Mouse (Mus musculus): ENCODE data around the gene Defb21.

The Defb21 gene

DNA sequence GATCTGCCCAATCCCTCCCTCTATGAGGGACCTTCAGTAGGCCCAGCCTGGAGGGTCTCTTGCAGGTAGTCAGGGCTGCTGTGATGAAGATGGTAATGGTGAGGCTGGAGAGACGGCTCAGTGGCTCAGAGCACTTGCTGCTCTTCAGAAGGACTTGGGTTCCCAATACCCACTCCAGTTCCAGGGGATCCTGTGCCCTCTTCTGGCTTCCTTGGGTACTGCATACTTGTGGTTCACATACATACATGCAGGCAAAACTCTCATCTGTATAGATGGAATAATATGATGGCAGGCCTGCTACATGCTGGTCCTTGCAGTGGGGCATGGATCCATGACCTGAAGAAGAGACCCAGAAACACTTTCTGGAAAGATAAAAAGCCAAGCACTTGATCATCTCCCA, 36.2 kb downstream of the Defb21 start:
- DNase-seq, result no peak

DNA sequence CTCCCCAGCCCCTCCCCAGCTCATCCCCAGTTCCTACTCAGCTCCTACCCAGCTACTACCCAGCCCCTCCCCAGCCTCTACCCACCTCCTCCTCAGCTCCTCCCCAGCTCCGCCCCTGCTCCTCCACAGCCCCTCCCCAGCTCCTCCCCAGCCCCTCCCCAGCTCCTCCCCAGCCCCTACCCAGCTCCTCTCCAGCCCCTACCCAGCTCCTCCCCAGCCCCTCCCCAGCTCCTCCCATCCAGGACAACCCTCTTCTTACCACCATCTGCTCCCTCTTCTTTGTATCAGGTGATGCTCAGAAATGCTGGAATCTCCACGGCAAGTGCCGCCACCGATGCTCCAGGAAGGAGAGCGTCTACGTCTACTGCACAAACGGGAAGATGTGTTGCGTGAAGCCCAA, 39.6 kb downstream of the Defb21 start:
- no peak for DNase-seq

DNA sequence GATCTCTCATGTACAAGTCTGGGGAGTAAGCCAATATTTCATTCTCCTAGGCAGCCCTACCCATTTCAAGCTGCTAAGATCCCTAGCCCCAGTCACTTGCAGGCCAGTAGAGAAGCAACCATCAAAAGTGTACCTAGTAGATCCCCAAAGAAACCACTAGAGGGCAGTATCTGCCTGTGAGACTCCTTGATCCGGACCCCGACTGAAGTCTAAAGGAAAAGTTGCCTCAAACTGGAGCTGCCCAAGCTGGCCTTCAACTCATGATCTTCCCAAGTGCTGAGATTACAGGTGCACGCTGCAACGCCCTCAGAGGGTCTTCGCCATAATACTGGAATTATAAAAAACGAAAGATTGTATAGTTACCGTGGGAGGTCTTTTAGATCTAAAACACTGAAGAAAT, 43.0 kb downstream of the Defb21 start:
- DNase-seq, result peak; percentile 6

DNA sequence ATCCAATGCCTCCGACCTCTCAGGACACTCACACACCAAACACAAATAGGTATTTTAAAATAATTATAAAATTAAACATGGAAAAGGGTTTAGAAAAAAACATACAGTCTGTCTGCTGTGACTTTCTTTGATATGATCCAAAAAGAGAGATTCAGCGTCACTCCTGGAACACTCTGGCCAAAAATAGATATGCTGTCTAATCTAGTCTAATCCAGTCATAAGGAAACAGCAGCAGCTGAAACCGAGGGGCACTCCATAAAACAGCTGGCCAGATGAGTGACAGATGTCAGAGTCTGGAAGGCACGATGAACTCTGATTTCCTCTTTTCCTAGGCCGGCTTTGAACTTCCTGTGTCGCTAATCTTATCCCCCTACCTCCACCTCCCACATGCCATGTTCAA, 43.9 kb downstream of the Defb21 start:
- DNase-seq, result no peak

DNA sequence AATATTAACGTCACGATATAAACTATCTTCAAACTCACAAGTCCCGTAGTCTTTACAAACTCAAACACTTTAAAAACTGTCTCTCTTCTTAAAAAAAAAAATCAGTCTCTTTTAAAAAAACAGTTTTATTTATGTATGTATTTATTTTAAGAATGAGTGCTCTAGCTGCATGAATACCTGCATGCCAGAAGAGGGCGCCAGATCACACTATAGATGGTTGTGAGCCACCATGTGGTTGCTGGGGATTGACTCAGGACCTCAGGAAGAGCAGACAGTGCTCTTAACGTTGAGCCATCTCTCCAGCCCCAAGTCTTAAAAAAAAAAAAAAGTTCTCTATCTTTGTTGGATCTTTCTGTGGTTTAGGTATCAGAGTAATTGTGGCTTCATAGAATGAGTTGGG, 44.8 kb downstream of the Defb21 start:
- no peak for DNase-seq

DNA sequence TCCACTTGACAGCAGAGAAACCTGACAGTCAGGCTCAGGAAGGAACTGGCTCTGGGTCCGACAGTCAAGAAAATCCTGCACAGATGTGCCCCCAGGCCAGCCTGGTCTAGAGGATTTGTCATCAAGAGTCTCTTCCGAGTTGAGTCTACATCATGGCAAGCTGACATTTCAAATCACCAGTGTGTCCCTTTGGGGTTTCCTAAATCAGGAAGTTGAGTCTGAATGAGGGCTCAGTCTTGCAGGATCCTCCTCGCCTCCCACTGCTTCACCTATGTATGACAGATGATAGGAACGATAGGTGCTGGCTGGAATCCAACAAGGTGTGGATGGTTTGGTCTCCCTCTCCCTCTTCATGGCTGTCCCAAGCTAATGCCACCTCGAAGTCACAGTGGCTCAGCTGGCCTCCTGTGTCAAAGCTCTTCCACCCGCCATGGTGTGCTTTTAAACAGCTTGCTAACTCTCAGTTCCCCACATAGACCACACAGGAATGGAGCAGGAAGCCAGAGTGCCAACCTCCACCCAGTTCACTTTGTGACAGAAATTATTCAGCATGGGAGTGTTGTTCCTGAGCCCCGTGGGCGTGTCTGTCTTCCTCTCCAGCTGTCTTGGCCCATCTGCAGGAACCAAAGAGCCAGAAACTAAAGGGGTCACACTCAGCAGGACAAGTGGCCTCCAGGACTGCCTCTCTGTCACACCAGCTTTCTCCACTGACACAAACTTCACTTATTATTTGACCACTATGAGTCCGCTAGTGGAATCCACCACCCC, 48.0 kb downstream of the Defb21 start:
- DNase-seq, result no peak

DNA sequence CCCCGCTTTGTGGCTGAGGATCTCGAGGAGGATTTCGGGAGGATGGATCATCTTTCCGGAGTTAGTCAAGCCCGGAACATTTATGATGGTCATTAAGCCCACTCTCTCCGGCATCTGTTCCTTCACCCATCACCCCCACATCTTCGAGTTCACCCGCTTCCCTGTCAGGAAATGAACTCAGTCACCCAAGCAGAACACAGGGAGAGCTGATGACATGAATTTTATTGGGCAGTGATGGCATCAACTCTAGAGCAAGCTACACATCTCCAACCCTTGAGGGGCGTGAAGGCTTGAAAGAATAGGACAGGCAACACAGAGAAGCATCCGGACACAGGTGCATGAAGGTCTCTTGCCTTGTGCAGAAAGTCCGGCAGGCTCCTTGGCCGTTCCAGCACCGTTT, 49.6 kb downstream of the Defb21 start:
- no peak for DNase-seq

DNA sequence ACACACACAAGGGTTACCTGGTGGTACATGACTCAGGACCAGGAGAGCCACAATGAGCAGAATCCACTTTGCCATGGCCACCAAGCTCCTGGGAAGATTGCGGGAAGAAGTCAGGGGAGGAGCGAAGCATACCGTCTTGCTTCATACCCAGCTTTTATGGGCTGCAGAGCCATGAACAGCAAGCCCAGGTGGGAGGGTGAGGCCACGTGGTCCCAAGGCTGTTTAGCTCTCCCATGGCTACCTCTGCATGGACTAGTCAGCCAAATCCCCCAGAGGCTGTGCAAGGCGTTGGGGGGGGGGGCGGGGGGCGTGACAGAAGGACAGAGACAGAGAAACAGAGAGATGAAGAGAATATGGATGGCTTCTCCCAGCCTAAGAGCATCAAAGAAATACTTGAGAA, 50.4 kb downstream of the Defb21 start, which contains the start of gene Defb25:
Defb25 (minus strand) TSS at position 101 of the 400 bp plus-strand sequence.
- no peak for DNase-seq

Measured in cerebellum, adult 11-12 months (tissue).